14 mouse cellular contexts compared by ENCODE assay signal in the genomic region with DNA sequence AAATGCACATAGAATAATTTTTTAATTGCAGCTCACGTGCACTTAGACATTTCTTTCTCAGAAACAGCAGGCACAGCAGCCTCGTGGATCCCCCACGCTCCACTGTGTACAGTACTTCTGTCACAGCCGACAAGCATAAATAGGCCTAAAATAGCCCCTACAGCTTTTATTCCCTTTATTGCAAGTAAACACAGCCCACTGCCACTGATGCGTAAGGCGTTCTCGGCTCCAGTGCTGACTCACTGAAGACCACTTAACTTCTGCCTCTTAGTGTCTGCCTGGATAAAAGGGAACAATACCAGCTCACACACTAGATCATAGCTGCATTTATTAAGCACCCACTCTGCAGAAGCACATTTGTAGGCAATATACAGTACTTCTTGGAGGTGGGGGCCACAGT.
A peak's percentile ranks its signal among the peaks of the same experiment; 100 is the strongest.
DNase-seq lines count a peak whose midpoint lies in the region; ATAC-seq and TF ChIP-seq lines count a peak whose summit lies in the region.
"Had no signal": no experiment of that assay in that cellular context is flagged by ENCODE, and none has a peak within 500 bp of the region (broad histone marks: within the 10 kb centered on the region; RNA-seq: fewer than 3 reads in every experiment).

No protein-coding gene starts in this region.

- ATAC-seq in forebrain, embryonic 13.5 days: peak; percentile 48
- ATAC-seq in lung, embryonic 16.5 days (ENCODE audit: low read depth): peak; percentile 48; the same call in 1 of the 2 replicates
- ATAC-seq in lung, postnatal 0 days: no peak
- ATAC-seq in stomach, embryonic 14.5 days (ENCODE audit: insufficient number of reproducible peaks, insufficient read depth, low FRiP score, low read depth): no peak
- ATAC-seq: midbrain, embryonic 16.5 days had no signal

- no peak for DNase-seq in forebrain, embryonic 10.5 days (ENCODE audit: extremely low spot score, low spot score)
- no peak for DNase-seq in lung, postnatal 0 days (ENCODE audit: low spot score)
- DNase-seq in left cerebral cortex, postnatal 14 days (ENCODE audit: low spot score in 2 of 2): peak; percentile 32 to 54
- DNase-seq in cerebellum, adult 8-10 months: no peak
- DNase-seq in thymus, postnatal 14 days: no peak
- DNase-seq: heart, postnatal 14 days; kidney, adult 9 months; lung, adult 2 months; thymus, adult 18-20 months had no signal

- no peak overlapping the region for H3K4me3 ChIP-seq in forebrain, embryonic 13.5 days
- no peak overlapping the region for H3K4me3 ChIP-seq in forebrain, embryonic 10.5 days
- no peak overlapping the region for H3K4me3 ChIP-seq in lung, embryonic 16.5 days (ENCODE audit: low read length)
- no peak overlapping the region for H3K4me3 ChIP-seq in lung, postnatal 0 days (ENCODE audit: low read depth, low read length)
- no peak overlapping the region for H3K4me3 ChIP-seq in stomach, embryonic 14.5 days (ENCODE audit: low read depth, low read length)
- H3K4me3 ChIP-seq: limb, embryonic 10.5 days had no signal

- no peak overlapping the region for H3K27ac ChIP-seq in forebrain, embryonic 13.5 days
- no peak overlapping the region for H3K27ac ChIP-seq in forebrain, embryonic 10.5 days
- peak overlapping the region; percentile 23 for H3K27ac ChIP-seq in lung, embryonic 16.5 days (ENCODE audit: low read length)
- no peak overlapping the region for H3K27ac ChIP-seq in lung, postnatal 0 days (ENCODE audit: low read length)
- peak overlapping the region; percentile 71; the same call in 1 of the 2 replicates for H3K27ac ChIP-seq in stomach, embryonic 14.5 days (ENCODE audit: low read length)
- H3K27ac ChIP-seq: limb, embryonic 10.5 days had no signal

- TF ChIP-seq EP300 in lung, postnatal 0 days (IDR thresholded peaks at IDR 0.05): no peak

- no peak overlapping the region for H3K4me2 ChIP-seq in forebrain, embryonic 13.5 days
- no peak overlapping the region for H3K4me2 ChIP-seq in lung, embryonic 16.5 days (ENCODE audit: low read depth, low read length)
- H3K4me2 ChIP-seq in lung, postnatal 0 days (replicated peaks; ENCODE audit: low read depth, low read length): no peak overlapping the region
- H3K4me2 ChIP-seq in stomach, embryonic 14.5 days (replicated peaks; ENCODE audit: low read depth, low read length): no peak overlapping the region

- H3K36me3 ChIP-seq in forebrain, embryonic 13.5 days (ENCODE audit: poor library complexity, severe bottlenecking): no peaks in the 10 kb centered on the region
- H3K36me3 ChIP-seq in forebrain, embryonic 10.5 days (replicated peaks): no peaks in the 10 kb centered on the region
- H3K36me3 ChIP-seq in lung, embryonic 16.5 days (ENCODE audit: control insufficient read depth, insufficient read depth, low read length): no peaks in the 10 kb centered on the region
- no peaks in the 10 kb centered on the region for H3K36me3 ChIP-seq in lung, postnatal 0 days (ENCODE audit: insufficient read depth, low read length)
- H3K36me3 ChIP-seq in stomach, embryonic 14.5 days (ENCODE audit: control insufficient read depth, insufficient read depth, low read length): no peaks in the 10 kb centered on the region
- H3K36me3 ChIP-seq: limb, embryonic 10.5 days had no signal

- no peaks in the 10 kb centered on the region for H3K9me3 ChIP-seq in forebrain, embryonic 13.5 days (replicated peaks)
- H3K9me3 ChIP-seq in forebrain, embryonic 10.5 days: no peaks in the 10 kb centered on the region
- no peaks in the 10 kb centered on the region for H3K9me3 ChIP-seq in lung, embryonic 16.5 days (ENCODE audit: control insufficient read depth, low read length)
- no peaks in the 10 kb centered on the region for H3K9me3 ChIP-seq in lung, postnatal 0 days (ENCODE audit: low read length)
- no peaks in the 10 kb centered on the region for H3K9me3 ChIP-seq in stomach, embryonic 14.5 days (ENCODE audit: control insufficient read depth, low read depth, low read length)
- H3K9me3 ChIP-seq: limb, embryonic 10.5 days had no signal

- WGBS in forebrain, embryonic 13.5 days: 37% methylated on average over 7 of the region's 7 CpGs
- 84% methylated on average over 7 of the region's 7 CpGs for WGBS in forebrain, embryonic 10.5 days
- WGBS in lung, embryonic 16.5 days: 35% methylated on average over 7 of the region's 7 CpGs
- WGBS in lung, postnatal 0 days: 36% methylated on average over 7 of the region's 7 CpGs
- 35% methylated on average over 7 of the region's 7 CpGs for WGBS in stomach, embryonic 14.5 days

- H3K9ac ChIP-seq in forebrain, embryonic 13.5 days: no peak overlapping the region
- H3K9ac ChIP-seq in lung, embryonic 16.5 days (ENCODE audit: low read length): no peak overlapping the region
- no peak overlapping the region for H3K9ac ChIP-seq in lung, postnatal 0 days (replicated peaks; ENCODE audit: low read depth)
- no peak overlapping the region for H3K9ac ChIP-seq in stomach, embryonic 14.5 days (replicated peaks; ENCODE audit: low read depth, low read length)

- H3K4me1 ChIP-seq in forebrain, embryonic 13.5 days: peaks cover 6% of the 10 kb centered on the region
- H3K4me1 ChIP-seq in forebrain, embryonic 10.5 days: no peaks in the 10 kb centered on the region
- H3K4me1 ChIP-seq in lung, embryonic 16.5 days (replicated peaks; ENCODE audit: control insufficient read depth, insufficient read depth, low read length): peaks cover 7% of the 10 kb centered on the region; the same call in 1 of the 2 replicates
- no peaks in the 10 kb centered on the region for H3K4me1 ChIP-seq in lung, postnatal 0 days (ENCODE audit: insufficient read depth, low read depth, low read length)
- no peaks in the 10 kb centered on the region for H3K4me1 ChIP-seq in stomach, embryonic 14.5 days (ENCODE audit: control insufficient read depth, insufficient read depth, low read length)
- H3K4me1 ChIP-seq: limb, embryonic 10.5 days had no signal

- no peaks in the 10 kb centered on the region for H3K27me3 ChIP-seq in forebrain, embryonic 13.5 days
- no peaks in the 10 kb centered on the region for H3K27me3 ChIP-seq in forebrain, embryonic 10.5 days (ENCODE audit: poor library complexity, severe bottlenecking)
- H3K27me3 ChIP-seq in lung, embryonic 16.5 days (ENCODE audit: control insufficient read depth, insufficient read depth, low read depth, low read length): no peaks in the 10 kb centered on the region
- no peaks in the 10 kb centered on the region for H3K27me3 ChIP-seq in lung, postnatal 0 days (replicated peaks; ENCODE audit: insufficient read depth, low read length)
- no peaks in the 10 kb centered on the region for H3K27me3 ChIP-seq in stomach, embryonic 14.5 days (ENCODE audit: control insufficient read depth, insufficient read depth, low read length)

- intact Hi-C loops in left cerebral cortex, postnatal 14 days (cut with DNase I): no loop called here

- no peak for TF ChIP-seq CTCF in lung, postnatal 0 days (IDR thresholded peaks at IDR 0.05)

Comparison
In these comparisons a context has a peak if more than half of its experiments do, and no peak if none do; other contexts are left out.
1. ATAC-seq: peak in forebrain, embryonic 13.5 days (single experiment) and lung, embryonic 16.5 days (single experiment); none in lung, postnatal 0 days (single experiment) and stomach, embryonic 14.5 days (single experiment).
2. H3K27ac ChIP-seq: peak in lung, embryonic 16.5 days (single experiment) and stomach, embryonic 14.5 days (single experiment); none in forebrain, embryonic 13.5 days (single experiment), forebrain, embryonic 10.5 days (single experiment) and lung, postnatal 0 days (single experiment).
3. DNase-seq: peak in left cerebral cortex, postnatal 14 days (2 of 2); none in forebrain, embryonic 10.5 days (single experiment), lung, postnatal 0 days (single experiment), cerebellum, adult 8-10 months (single experiment) and thymus, postnatal 14 days (single experiment).